Mouse (Mus musculus) G1E (cell line): Measurements from ENCODE around the gene Pde8a.

Experiments used
- CTCF ChIP-seq: IDR thresholded peaks from 2 replicates; pipeline ENCODE4 v1.5.1; 2012; ENCODE audit warnings: low read depth, low read length, inconsistent platforms, mixed read lengths
- GATA1 ChIP-seq: IDR thresholded peaks from 2 replicates; pipeline ENCODE4 v1.6.1; 2012; ENCODE audit warnings: borderline replicate concordance, low read length, inconsistent platforms, mixed read lengths
- TAL1 ChIP-seq: conservative IDR thresholded peaks from 2 replicates; pipeline ENCODE4 v1.6.1; 2012; ENCODE audit warnings: low read depth, low read length, inconsistent platforms, mixed read lengths

DNA sequence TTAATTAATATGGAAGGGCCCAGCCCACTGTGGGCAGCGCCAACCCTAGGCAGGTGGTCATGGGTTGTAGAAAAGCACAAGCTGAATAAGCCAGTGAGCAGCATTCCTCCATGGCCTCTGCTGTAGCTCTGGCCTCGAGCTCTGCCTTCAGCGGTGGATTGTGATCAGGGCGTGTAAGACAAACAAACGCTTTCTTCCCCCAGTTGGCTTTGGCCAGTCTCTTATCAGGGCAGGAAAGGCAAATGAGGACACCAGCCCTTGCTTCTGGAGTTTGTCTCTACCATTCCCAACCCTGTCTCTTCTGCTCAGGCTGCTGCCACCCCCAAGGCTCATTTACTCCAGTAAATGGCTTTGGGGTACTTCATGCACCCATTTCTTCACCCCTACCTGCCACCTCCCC, 38.7 kb upstream of the Pde8a start:
- TF ChIP-seq CTCF (no peak), TAL1 (no peak), GATA1 (no peak)
